Mouse (Mus musculus): ENCODE results near the gene Hacd2.

Hacd2 gene

GRCm38 (mm10) chr16:35056306-35056705, 34.1 kb downstream of the Hacd2 start:
- peak; percentile 19 to 33 for DNase-seq

DNA sequence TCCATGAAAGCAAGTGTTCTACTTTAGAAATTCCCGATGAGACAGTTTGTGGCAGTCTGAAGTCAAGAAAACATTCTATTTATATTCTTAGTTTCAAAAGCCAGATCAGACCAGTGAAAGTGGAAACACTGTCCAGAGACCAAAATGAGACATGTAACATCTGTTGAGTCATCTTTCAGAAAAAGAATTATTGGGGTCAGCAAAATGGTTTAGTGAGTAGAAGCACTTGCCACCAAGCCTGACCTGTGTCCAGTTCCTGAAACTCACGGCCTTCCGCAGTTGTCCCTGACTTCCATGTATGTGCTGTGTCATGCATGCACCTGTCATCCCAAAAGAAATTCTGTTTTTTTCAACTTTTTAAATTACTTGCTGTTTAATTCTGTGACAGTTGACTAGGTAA, 34.6 kb downstream of the Hacd2 start:
- DNase-seq, result no peak

GRCm38 (mm10) chr16:35061017-35061416, 38.8 kb downstream of the Hacd2 start:
- peak in 1 of 2 experiments; percentile 20 for DNase-seq

DNA sequence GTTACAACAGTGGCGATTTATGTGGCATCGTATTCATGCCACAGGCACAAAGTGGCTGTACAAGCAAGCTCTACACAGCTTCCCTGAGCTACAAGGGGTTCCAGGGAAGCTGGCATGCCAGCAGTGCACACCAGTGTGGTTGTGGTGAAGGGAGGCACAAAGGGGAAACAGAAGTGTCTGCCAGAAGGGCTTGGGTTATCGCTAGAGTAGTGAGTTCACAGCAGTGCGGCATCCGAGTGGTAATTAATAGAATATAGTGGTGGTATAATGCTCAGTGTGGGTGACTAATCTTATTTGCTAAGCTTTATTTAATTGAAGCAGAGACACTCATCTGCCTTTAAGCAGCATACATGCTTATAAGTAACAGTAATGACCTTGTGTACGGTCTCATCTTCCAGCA, 43.5 kb downstream of the Hacd2 start:
- DNase-seq, result no peak

DNA sequence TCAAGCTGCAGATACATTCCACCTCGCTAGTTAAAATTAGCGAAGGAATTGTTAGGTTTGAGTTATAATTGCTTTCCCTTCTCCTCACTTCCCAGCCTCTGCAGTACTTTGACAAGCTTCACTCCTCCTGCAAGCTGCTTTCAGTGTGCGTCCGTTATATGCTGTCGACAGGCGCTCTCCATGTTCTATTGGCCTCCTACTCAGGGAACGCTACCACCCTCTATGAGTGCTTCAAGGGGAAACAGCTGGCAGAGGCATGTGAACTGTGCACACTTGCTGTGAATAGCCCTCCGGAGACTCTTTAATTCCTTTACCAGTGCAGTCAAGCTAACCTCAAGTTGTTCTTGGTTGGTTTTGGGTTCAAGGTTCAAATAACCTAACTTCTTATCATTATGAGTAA, 44.9 kb downstream of the Hacd2 start:
- no peak for DNase-seq

GRCm38 (mm10) chr16:35067631-35068030, 45.4 kb downstream of the Hacd2 start:
- DNase-seq, result no peak

DNA sequence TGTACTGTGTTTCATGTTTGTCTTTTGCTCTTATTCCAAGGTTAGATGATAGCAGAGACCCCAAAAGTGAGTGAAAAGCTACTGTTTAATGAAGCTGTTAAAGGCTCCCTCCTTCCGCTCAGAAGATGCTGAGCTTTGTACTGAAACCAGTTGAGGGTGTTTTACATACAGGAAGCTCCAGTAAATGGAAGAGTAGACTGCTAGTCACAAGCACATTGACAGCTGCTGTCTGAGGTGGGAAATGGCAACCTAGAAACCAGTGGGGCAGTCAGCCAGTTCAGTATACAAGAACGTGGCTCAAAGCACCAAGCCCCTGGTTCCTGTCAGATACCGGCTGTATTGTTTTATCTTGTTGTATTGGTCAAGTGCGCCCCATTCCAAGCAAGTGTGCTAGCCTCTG, 46.7 kb downstream of the Hacd2 start:
- DNase-seq, result no peak

DNA sequence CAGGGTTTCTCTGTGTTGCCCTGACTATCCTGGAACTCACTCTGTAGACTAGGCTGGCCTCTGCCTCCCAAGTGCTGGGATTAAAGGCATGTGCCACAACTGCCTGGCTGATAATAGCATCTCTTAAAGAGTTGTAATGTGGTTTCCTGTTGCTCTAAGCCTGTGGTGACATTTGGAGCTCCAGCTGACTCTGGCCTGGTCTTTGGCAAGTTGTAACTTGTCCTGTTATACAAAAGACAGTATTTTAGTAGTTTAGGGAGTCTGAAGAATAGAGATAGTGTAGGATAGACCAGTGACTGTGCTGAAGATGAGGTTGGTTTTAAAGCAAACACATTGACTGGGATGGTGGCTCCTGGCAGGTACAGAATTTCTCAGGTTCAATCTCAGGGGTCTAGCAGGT, 52.2 kb downstream of the Hacd2 start:
- no peak for DNase-seq

DNA sequence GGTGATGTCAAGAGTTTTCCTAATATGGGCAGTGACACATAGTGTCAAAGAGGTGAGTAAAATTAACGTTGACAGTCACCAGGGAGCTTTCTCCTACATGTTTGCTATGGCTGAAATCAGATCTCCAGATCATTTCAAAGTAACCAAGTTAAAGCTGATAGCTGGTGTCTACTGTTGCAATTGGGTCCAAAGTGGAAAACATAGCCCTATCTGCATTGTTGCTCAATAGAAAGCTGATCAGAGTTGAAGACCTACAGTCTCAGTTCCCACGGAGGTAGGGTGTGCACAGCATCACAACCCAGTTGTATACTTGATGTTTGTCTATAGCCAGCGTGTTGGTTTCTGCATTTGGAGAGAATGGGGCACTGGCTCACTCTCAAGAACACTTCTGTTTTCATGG, 53.4 kb downstream of the Hacd2 start:
- no peak for DNase-seq

GRCm38 (mm10) chr16:35093500-35093899, 71.3 kb downstream of the Hacd2 start:
- DNase-seq, result no peak

GRCm38 (mm10) chr16:35097870-35098530, 75.8 kb downstream of the Hacd2 start:
- DNase-seq, result no peak

GRCm38 (mm10) chr16:35101751-35102420, 79.7 kb downstream of the Hacd2 start:
- DNase-seq, result no peak

- peak in 1 of 2 experiments; percentile 8 for DNase-seq
Observed at GRCm38 (mm10) chr16:35102866-35103620, 80.8 kb downstream of the Hacd2 start.

DNA sequence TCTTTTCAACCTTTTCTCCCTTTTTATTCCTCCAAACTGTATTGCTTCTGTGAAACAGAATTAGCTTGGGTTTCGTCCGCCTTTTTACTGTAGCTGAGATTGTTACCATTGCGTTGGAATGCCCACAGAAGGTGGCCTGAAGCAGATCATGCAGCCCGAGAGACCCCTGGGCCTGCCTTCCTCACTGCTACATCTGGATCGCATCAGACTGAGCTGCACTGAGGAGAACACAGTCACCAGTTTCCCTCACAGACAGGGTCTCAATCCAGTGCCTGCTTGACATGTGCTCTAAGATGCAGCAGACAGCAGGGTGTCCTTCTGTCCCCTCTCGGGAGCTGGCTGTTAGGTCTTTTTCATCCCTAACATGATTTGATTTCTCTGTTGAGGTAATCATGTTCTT, 85.8 kb downstream of the Hacd2 start:
- no peak for DNase-seq

DNA sequence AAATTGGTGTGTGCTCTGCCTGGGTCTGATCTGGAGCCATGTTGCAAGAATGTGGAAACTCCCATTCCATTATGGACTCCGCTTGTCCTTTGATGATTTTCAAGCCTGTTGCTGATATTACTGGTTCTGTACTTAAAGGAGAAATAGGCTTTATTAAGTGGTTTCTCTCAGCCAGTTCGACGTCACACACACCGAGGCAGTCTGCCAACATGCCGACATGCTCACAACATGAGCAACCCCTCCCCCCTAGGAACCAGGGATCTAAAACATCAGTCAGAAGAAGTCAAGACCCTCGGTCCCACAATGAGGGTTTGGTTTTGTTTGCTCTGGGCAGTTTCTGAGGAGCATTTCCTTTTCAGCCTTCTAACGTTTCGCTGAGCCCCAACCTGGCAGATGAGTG, 86.9 kb downstream of the Hacd2 start:
- DNase-seq, result no peak

DNA sequence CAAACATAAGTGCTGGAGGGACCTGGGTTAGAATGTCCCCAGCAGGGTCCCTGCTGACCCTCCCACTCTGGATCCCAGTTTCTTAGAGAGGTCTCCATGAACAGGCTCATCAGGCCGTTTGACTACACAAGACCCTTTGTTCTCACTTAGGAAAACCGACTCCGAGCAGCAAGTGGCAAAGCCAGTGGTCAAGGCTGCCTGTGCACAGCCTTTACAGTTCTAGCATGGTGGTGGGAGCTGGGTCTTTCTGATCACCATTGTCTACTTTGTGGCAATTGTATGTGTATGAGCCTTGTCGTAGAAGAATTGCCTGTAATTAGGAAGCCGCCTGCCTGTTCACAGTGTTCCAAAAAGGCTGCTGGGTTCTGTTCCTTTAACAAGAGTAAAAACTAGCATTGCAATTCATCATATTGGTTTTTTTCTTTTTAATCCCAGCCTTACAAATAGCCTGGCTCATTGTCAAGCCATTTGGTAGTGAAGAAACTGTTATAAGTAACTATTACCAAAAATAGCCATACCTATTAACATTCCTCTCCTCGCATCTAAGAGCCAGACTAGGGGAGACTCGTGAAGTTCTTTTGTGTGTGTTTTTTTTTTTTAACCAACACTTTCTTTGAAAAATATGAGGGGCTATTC, 87.5 kb downstream of the Hacd2 start:
- no peak for DNase-seq

DNA sequence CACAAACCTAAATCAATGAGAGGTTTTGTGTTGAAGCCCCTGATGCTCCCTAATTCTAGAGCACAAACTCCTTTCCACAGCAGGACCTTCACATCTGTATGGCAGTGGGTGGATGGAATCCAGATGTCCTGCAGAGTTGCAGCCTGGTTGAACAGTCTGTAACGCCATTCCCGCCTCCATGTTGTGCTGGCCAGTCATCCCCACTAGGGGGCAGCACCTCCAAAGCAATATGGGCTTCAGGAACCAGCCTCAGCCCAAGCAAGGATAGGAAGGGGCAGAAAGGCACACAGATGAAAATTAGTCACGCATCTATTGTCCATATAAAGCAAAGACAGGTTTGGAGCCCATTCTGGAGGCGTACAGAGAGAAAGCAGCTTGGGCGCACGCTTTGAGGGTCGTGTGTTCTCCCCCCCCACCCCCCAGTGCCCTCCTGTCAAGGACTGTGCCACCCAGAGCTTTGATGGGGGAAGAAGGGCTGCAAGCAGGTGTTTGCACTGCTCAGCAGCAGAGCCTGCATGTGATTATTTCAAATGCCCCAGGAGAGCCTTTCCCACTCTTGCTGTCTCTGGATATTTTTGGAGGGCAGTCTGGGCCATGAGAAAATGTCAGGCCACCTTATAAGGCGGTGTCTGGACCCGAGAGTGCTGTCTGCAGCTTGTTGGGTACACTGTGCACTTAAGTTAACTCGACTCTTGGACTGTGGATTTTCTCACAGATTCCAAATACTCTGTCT, 88.3 kb downstream of the Hacd2 start:
- DNase-seq, result peak; percentile 73 to 87

DNA sequence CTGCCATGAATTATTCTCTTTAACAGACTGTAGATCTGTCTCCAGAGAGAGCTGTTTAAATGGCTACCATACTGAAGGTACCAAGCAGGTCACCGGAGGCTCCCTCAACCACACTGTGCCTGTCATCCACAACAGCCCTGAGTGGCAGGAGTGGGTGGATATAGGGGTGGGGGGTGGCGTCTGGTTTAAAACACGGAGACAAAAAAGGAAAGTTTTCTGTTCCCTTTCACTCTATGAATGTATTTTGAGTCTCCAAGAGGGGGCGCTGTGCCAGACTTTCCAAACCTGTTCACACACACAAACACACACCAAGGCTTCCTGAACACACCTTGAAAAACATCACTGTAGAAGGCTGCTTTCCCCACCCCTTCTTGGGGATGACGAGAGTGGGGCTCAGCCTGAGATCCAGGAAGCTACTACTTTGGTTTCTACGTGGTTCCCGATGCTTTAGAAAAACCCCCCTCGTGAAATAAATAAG, 89.0 kb downstream of the Hacd2 start:
- peak; percentile 15 to 28 for DNase-seq

GRCm38 (mm10) chr16:35113496-35113895, 91.3 kb downstream of the Hacd2 start:
- no peak for DNase-seq

DNA sequence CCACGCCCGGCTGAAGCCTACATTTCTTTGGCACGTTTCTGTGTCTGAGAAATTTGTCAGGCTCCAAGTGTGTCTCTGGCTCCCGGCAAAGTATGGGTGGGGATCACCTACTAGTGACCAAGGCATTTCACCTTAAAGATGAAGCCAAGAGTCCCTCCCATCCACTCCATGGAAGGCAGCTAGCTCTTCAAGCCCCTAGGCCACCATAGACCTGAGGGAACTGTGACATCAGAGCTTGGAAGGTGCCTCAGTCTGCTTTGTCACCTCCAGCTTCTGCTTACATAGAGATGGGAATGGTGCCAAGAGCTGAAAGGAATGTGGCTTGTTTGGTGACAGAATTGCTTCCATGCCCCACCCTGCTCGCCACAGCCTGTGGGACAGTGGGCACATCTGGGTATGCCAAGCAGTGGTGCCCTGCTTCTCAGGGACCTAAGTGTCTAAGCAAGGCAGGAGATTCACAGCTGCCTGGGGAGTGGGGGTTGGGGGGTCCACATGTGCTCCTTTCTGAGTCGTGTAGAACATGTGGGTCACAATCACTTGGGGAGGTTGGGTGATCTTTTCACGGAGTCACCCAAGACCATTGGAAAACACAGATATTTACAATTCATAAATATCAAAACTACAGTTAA, 94.2 kb downstream of the Hacd2 start:
- DNase-seq, result no peak

DNA sequence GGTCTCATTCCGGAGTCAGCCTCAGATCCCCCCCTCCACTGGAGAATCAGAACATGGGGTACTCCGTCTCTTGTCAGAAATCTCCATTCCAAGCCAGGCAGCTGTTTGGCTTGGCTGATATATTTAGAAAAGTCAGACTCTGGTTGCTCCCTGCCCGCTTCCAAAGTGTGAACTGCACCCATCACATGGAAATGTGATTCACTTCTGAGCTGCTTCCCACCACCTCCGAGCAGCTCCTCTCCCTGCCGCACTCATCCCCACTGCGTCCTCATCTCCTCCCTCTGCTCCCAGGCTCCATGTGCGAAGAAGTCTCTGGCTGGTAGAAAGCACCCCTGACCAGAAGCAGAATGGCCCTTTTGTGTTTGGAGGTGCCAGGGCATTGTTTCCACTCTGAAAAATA, 95.2 kb downstream of the Hacd2 start:
- DNase-seq, result no peak

DNA sequence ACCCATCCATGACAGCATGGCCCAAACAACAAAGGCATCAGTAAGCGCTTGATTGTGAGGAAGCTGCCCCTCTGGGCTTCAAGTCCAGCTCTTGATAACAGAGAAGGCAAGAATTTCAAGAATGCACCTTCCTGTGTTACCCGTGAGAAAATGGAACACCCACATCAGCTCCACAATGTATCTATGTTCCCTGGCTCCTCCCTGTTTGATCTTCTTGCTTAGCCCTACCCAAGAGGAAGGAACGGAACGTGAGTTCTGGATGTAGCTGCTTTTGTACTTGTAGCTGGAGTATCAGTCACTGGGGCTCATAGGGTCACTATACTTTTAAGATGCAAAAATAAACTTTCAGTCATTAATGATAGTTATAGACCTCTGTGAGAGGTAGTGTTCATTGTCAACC, 98.4 kb downstream of the Hacd2 start:
- no peak for DNase-seq
